Mouse (Mus musculus): ENCODE results near the gene Crybb1. TPM values are rescaled to one million over a fixed set of nuclear protein-coding genes. Genes with fewer than 3 reads are reported as not detected.

Gene Crybb1
- polyA plus RNA-seq, 1 experiment from 2014 or later, result 0.22 TPM

DNA sequence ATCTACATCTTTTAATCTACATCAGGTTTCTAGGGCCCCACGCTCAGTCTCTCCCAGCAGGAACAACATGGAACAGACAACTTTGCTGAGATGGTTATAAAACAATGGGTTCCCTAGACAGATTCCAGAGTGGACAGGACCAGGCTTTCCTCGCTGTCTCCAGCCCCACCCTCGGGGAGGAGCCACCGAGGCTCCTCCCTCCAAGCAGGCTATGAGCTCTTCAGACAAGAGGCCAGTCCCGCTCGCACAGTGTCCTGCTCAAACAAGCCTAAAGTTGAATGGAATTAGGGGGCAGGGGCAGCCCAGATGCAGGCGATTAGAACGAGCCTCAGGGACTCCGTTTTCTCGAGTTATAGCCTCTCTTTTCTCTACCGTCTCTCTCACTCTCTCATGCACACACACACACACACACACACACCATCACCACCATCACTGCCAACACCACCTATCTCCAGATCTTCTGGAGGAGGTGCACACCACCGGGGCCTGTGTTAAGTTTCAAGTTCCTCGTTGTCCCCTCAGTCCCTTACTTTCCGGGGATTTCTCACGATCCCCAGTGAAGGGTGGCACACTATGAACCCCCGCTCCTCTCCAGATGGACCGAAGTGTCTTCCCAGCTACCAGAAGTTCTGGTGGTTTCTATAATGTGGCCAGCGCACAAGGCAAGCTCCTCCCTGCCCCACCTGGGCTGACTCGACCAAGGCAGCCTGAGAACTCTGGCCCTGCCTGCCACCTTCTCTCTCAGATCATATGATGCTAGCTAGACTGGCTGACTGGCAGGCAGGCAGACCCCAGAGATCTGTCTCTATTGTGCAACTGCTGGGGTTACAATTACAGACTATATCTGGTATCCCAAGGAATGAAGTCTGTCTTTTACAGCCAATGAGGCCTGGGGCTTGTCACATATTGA is 42.0 kb upstream of the Crybb1 start:
- Histone ChIP-seq H3K9me3 (ENCODE audit: control insufficient read depth) (no peaks in the 10 kb centered on the region), H3K9ac (ENCODE audit: low read depth, low read length) (no peak overlapping the region), H3K4me2 (replicated peaks; ENCODE audit: low read depth) (no peak overlapping the region), H3K4me1 (replicated peaks; ENCODE audit: control insufficient read depth, insufficient read depth, low read length) (0 out of 2 replicates have a peak, but pooled peaks cover 3% of the 10 kb centered on the region), H3K27me3 (replicated peaks; ENCODE audit: control insufficient read depth, insufficient read depth, low read length) (no peaks in the 10 kb centered on the region), H3K4me3 (ENCODE audit: low read depth, low read length) (no peak overlapping the region), H3K27ac (ENCODE audit: low read depth, low read length) (no peak overlapping the region), H3K36me3 (ENCODE audit: control insufficient read depth, insufficient read depth) (no peaks in the 10 kb centered on the region)
- no peak for ATAC-seq
- no peak for TF ChIP-seq CTCF (IDR thresholded peaks at IDR 0.05; ENCODE audit: low read depth)
- 53% methylated on average over 19 of the region's 19 CpGs for WGBS

DNA sequence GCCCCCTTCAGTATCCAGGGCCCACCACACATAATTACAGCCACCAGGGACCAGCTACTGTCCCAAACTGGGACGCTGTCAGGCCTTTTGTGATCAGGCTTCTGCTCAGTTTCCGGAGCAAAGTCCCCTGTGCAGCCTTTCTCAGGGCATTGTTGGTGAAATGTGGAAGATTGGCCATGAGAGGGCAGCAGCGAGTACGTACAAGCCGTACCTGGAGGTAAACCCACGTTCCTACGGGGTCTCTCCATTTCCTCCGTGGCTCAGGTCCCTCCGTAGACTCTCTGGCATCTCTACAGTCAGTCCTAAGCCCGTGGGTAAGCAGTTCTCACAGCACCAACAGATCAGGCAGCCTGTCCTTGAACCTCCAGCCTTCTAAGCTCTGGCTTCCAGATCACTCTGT is 41.2 kb upstream of the Crybb1 start:
- 7% methylated on average over 10 of the region's 10 CpGs for WGBS
- Histone ChIP-seq H3K9me3 (ENCODE audit: control insufficient read depth) (no peaks in the 10 kb centered on the region), H3K27ac (ENCODE audit: low read depth, low read length) (no peak overlapping the region), H3K36me3 (ENCODE audit: control insufficient read depth, insufficient read depth) (no peaks in the 10 kb centered on the region), H3K27me3 (replicated peaks; ENCODE audit: control insufficient read depth, insufficient read depth, low read length) (no peaks in the 10 kb centered on the region), H3K4me1 (replicated peaks; ENCODE audit: control insufficient read depth, insufficient read depth, low read length) (0 out of 2 replicates have a peak, but pooled peaks cover 3% of the 10 kb centered on the region), H3K4me3 (ENCODE audit: low read depth, low read length) (no peak overlapping the region), H3K4me2 (replicated peaks; ENCODE audit: low read depth) (0 out of 2 replicates have a peak overlapping the region, but pooled peaks have one; percentile 25), H3K9ac (ENCODE audit: low read depth, low read length) (no peak overlapping the region)
- TF ChIP-seq CTCF (IDR thresholded peaks at IDR 0.05; ENCODE audit: low read depth), result peak; percentile 87
- ATAC-seq, result peak; percentile 15; the same call in 1 of the 2 replicates

DNA sequence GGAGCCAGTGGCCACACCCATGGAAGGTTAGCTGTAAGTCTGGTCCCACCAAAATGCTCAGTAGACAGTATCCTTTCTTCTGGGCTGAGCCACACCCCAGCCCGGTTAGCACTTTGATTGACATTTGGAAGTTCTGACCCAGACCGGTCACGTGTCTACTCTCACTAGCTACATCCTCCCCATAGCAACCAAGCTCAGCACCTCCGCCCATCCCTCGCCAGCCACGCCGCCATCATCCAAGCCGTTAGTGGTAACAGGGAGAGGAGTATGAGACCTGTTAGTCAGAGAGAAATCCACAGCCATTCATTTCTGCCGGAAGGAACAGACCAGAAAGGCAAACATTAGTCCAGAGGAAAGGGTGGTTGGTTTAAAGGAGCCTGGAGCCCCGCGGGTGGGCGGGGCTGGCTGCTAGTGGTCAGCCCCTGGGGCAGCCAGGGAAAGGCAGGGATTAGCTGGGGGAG is 40.3 kb upstream of the Crybb1 start:
- 30% methylated on average over 12 of the region's 12 CpGs for WGBS
- no peak for TF ChIP-seq CTCF (IDR thresholded peaks at IDR 0.05; ENCODE audit: low read depth)
- H3K36me3 ChIP-seq (ENCODE audit: control insufficient read depth, insufficient read depth), result no peaks in the 10 kb centered on the region

GRCm38 (mm10) chr5:112215801-112216251 is 39.8 kb upstream of the Crybb1 start:
- H3K4me2 ChIP-seq (replicated peaks; ENCODE audit: low read depth), result peak overlapping the region; percentile 10; the same call in 1 of the 2 replicates
- no peak overlapping the region for H3K27ac ChIP-seq (ENCODE audit: low read depth, low read length)
- TF ChIP-seq CTCF (IDR thresholded peaks at IDR 0.05; ENCODE audit: low read depth), result no peak
- H3K4me1 ChIP-seq (replicated peaks; ENCODE audit: control insufficient read depth, insufficient read depth, low read length), result 0 out of 2 replicates have a peak, but pooled peaks cover 3% of the 10 kb centered on the region
- H3K9me3 ChIP-seq (ENCODE audit: control insufficient read depth), result no peaks in the 10 kb centered on the region
- H3K9ac ChIP-seq (ENCODE audit: low read depth, low read length), result no peak overlapping the region
- WGBS, result 61% methylated on average over 9 of the region's 9 CpGs
- no peaks in the 10 kb centered on the region for H3K27me3 ChIP-seq (replicated peaks; ENCODE audit: control insufficient read depth, insufficient read depth, low read length)
- H3K36me3 ChIP-seq (ENCODE audit: control insufficient read depth, insufficient read depth), result no peaks in the 10 kb centered on the region
- no peak for ATAC-seq
- no peak overlapping the region for H3K4me3 ChIP-seq (ENCODE audit: low read depth, low read length)

More for the DNA sequence above, 40.3 kb upstream of the Crybb1 start:
- H3K9me3 ChIP-seq (ENCODE audit: control insufficient read depth), result no peaks in the 10 kb centered on the region
- peak overlapping the region; percentile 10; the same call in 1 of the 2 replicates for H3K4me2 ChIP-seq (replicated peaks; ENCODE audit: low read depth)
- H3K9ac ChIP-seq (ENCODE audit: low read depth, low read length), result no peak overlapping the region
- H3K4me3 ChIP-seq (ENCODE audit: low read depth, low read length), result no peak overlapping the region
- ATAC-seq, result no peak
- no peak overlapping the region for H3K27ac ChIP-seq (ENCODE audit: low read depth, low read length)
- H3K4me1 ChIP-seq (replicated peaks; ENCODE audit: control insufficient read depth, insufficient read depth, low read length), result 0 out of 2 replicates have a peak, but pooled peaks cover 3% of the 10 kb centered on the region
- H3K27me3 ChIP-seq (replicated peaks; ENCODE audit: control insufficient read depth, insufficient read depth, low read length), result no peaks in the 10 kb centered on the region

GRCm38 (mm10) chr5:112216335-112216734 is 39.3 kb upstream of the Crybb1 start:
- no peak overlapping the region for H3K27ac ChIP-seq (ENCODE audit: low read depth, low read length)
- no peaks in the 10 kb centered on the region for H3K27me3 ChIP-seq (replicated peaks; ENCODE audit: control insufficient read depth, insufficient read depth, low read length)
- no peak for TF ChIP-seq CTCF (IDR thresholded peaks at IDR 0.05; ENCODE audit: low read depth)
- H3K4me3 ChIP-seq (ENCODE audit: low read depth, low read length), result no peak overlapping the region
- ATAC-seq, result no peak
- no peaks in the 10 kb centered on the region for H3K36me3 ChIP-seq (ENCODE audit: control insufficient read depth, insufficient read depth)
- H3K9ac ChIP-seq (ENCODE audit: low read depth, low read length), result no peak overlapping the region
- no peak overlapping the region for H3K4me2 ChIP-seq (replicated peaks; ENCODE audit: low read depth)
- H3K4me1 ChIP-seq (replicated peaks; ENCODE audit: control insufficient read depth, insufficient read depth, low read length), result 0 out of 2 replicates have a peak, but pooled peaks cover 3% of the 10 kb centered on the region
- H3K9me3 ChIP-seq (ENCODE audit: control insufficient read depth), result no peaks in the 10 kb centered on the region
- WGBS, result 77% methylated on average over 7 of the region's 7 CpGs

DNA sequence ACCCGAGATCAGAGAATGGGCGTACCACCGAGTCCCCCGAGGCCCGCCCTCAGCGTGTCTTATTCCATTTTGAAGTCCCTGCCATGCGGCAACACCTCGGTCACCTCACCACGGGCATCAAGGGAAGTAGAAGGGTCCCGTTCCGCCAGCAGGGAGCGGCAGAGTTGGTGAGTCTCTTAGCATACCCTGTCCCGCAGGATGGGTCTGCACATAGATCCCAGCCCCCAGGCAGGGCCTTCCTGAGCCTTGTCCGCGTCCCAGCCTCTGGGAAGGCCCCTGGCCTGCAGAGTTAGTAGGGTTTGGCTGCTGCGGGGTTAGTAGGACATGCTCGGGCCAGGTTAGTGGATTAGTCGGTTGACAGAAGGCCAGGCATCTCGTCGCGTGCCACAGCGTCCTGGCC is 38.6 kb upstream of the Crybb1 start:
- H3K9me3 ChIP-seq (ENCODE audit: control insufficient read depth), result no peaks in the 10 kb centered on the region
- 0 out of 2 replicates have a peak, but pooled peaks cover 3% of the 10 kb centered on the region for H3K4me1 ChIP-seq (replicated peaks; ENCODE audit: control insufficient read depth, insufficient read depth, low read length)
- H3K27ac ChIP-seq (ENCODE audit: low read depth, low read length), result no peak overlapping the region
- H3K4me3 ChIP-seq (ENCODE audit: low read depth, low read length), result no peak overlapping the region
- H3K36me3 ChIP-seq (ENCODE audit: control insufficient read depth, insufficient read depth), result no peaks in the 10 kb centered on the region
- H3K9ac ChIP-seq (ENCODE audit: low read depth, low read length), result no peak overlapping the region
- H3K27me3 ChIP-seq (replicated peaks; ENCODE audit: control insufficient read depth, insufficient read depth, low read length), result no peaks in the 10 kb centered on the region
- no peak for ATAC-seq
- TF ChIP-seq CTCF (IDR thresholded peaks at IDR 0.05; ENCODE audit: low read depth), result no peak
- 73% methylated on average over 22 of the region's 22 CpGs for WGBS
- no peak overlapping the region for H3K4me2 ChIP-seq (replicated peaks; ENCODE audit: low read depth)
